Mouse (Mus musculus) left cerebral cortex, adult 6 months (tissue): ENCODE data around the gene Gm10354. TPM values are rescaled to one million over a fixed set of nuclear protein-coding genes. Genes with fewer than 3 reads are reported as not detected.

ENCODE experiments used
- long read RNA-seq, 2 experiments: library from polyadenylated mRNA; unstranded; transcript quantifications; one replicate each; pipeline ENCODE4 v2.0.0; 2019 to 2020
- polyA plus RNA-seq: library from polyadenylated mRNA; unstranded; fragments of <200 nt; fragmentation: Nextera tagmentation; gene quantifications from 2 replicates; pipeline ENCODE4 v1.2.3, GENCODE M21; 2021

Gene Gm10354
- polyA plus RNA-seq = not detected in 2 replicates
- long read RNA-seq, experiment 1 = 0 reads
- long read RNA-seq, experiment 2 = 0 reads

GRCm38 (mm10) chr5:14978835-14979234, at the start of gene Gm10354:
TSS of gene Gm10354 (minus strand) at chr5:14978935.

GRCm38 (mm10) chr5:14938329-14938728, 40.4 kb downstream of the Gm10354 start, which contains the start of gene Speer4e:
TSS of gene Speer4e (minus strand) at chr5:14938429.

Other genes starting within 250 kb of the Gm10354 start
- gene Gm9758, start 64.0 kb downstream of the Gm10354 start, polyA plus RNA-seq = not detected in 2 replicates
- gene Speer4e, start 40.5 kb downstream of the Gm10354 start, polyA plus RNA-seq = not detected in 2 replicates
- not detected in 2 replicates for gene Gm17019, start 54.1 kb upstream of the Gm10354 start, polyA plus RNA-seq